Mouse (Mus musculus): ENCODE data around the gene Gmcl1. TPM values are rescaled to one million over a fixed set of nuclear protein-coding genes. Genes with fewer than 3 reads are reported as not detected.
A peak's percentile ranks its signal among the peaks of the same experiment; 100 is the strongest.

Gmcl1 gene
- total RNA-seq, 2 experiments from 2014 or later, result 3.4 to 3.8 TPM

GRCm38 (mm10) chr6:86747171-86747570 is 14.0 kb upstream of the Gmcl1 start:
- DNase-seq, result peak; percentile 13
- intact Hi-C loops (cut with DNase I; ENCODE audit: low total_unique reads), result loop anchor here (2.0 to 10.0 kb wide), 2 partner anchors 60 to 178 kb away; no protein-coding TSS in a partner anchor

GRCm38 (mm10) chr6:86740652-86741051 is 7.5 kb upstream of the Gmcl1 start:
- intact Hi-C loops (cut with DNase I; ENCODE audit: low total_unique reads), result loop anchor here (10.0 kb wide), 1 partner anchor 184 kb away; no protein-coding TSS in a partner anchor

GRCm38 (mm10) chr6:86736830-86737229 is 3.6 kb upstream of the Gmcl1 start:
- DNase-seq, result no peak
- intact Hi-C loops (cut with DNase I; ENCODE audit: low total_unique reads), result no loop called here

More at GRCm38 (mm10) chr6:86740652-86741051, 7.5 kb upstream of the Gmcl1 start:
- no peak for DNase-seq

- intact Hi-C loops (cut with DNase I; ENCODE audit: low total_unique reads), result no loop called here
Observed at GRCm38 (mm10) chr6:86736313-86736712, 3.1 kb upstream of the Gmcl1 start.

GRCm38 (mm10) chr6:86732276-86733173 is 658 bp downstream of the Gmcl1 start:
- intact Hi-C loops (cut with DNase I; ENCODE audit: low total_unique reads), result no loop called here
- peak; percentile 21 for DNase-seq

More at GRCm38 (mm10) chr6:86736313-86736712, 3.1 kb upstream of the Gmcl1 start:
- DNase-seq, result no peak

GRCm38 (mm10) chr6:86728711-86729110 is 4.5 kb downstream of the Gmcl1 start:
- intact Hi-C loops (cut with DNase I; ENCODE audit: low total_unique reads), result no loop called here
- DNase-seq, result no peak

- intact Hi-C loops (cut with DNase I; ENCODE audit: low total_unique reads), result no loop called here
- no peak for DNase-seq
Observed at GRCm38 (mm10) chr6:86721977-86722376, 11.2 kb downstream of the Gmcl1 start.

- intact Hi-C loops (cut with DNase I; ENCODE audit: low total_unique reads), result no loop called here
- no peak for DNase-seq
Observed at GRCm38 (mm10) chr6:86708072-86708774, 25.0 kb downstream of the Gmcl1 start.

GRCm38 (mm10) chr6:86702577-86702976 is 30.6 kb downstream of the Gmcl1 start:
- intact Hi-C loops (cut with DNase I; ENCODE audit: low total_unique reads), result no loop called here
- DNase-seq, result no peak

GRCm38 (mm10) chr6:86697903-86698302 is 35.3 kb downstream of the Gmcl1 start:
- DNase-seq, result no peak
- intact Hi-C loops (cut with DNase I; ENCODE audit: low total_unique reads), result no loop called here

- intact Hi-C loops (cut with DNase I; ENCODE audit: low total_unique reads), result no loop called here
- no peak for DNase-seq
Observed at GRCm38 (mm10) chr6:86696213-86696612, 37.0 kb downstream of the Gmcl1 start.

GRCm38 (mm10) chr6:86694465-86694864 is 38.7 kb downstream of the Gmcl1 start:
- no peak for DNase-seq

GRCm38 (mm10) chr6:86689671-86690070 is 43.5 kb downstream of the Gmcl1 start:
- intact Hi-C loops (cut with DNase I; ENCODE audit: low total_unique reads), result no loop called here
- DNase-seq, result no peak

More at GRCm38 (mm10) chr6:86694465-86694864, 38.7 kb downstream of the Gmcl1 start:
- intact Hi-C loops (cut with DNase I; ENCODE audit: low total_unique reads), result no loop called here

GRCm38 (mm10) chr6:86686971-86687370 is 46.2 kb downstream of the Gmcl1 start:
- DNase-seq, result no peak
- intact Hi-C loops (cut with DNase I; ENCODE audit: low total_unique reads), result no loop called here

GRCm38 (mm10) chr6:86684655-86685011 is 48.5 kb downstream of the Gmcl1 start:
- no peak for DNase-seq
- intact Hi-C loops (cut with DNase I; ENCODE audit: low total_unique reads), result no loop called here

GRCm38 (mm10) chr6:86683872-86684654 is 49.1 kb downstream of the Gmcl1 start, which contains the start of gene Snrnp27:
Snrnp27 (minus strand) TSS chr6:86684522.
- DNase-seq, result peak; percentile 89
- intact Hi-C loops (cut with DNase I; ENCODE audit: low total_unique reads), result no loop called here

- DNase-seq, result no peak
- intact Hi-C loops (cut with DNase I; ENCODE audit: low total_unique reads), result no loop called here
Observed at GRCm38 (mm10) chr6:86681289-86681688, 51.9 kb downstream of the Gmcl1 start.

- no peak for DNase-seq
- intact Hi-C loops (cut with DNase I; ENCODE audit: low total_unique reads), result loop anchor here (10.0 kb wide), 1 partner anchor 214 kb away; no protein-coding TSS in a partner anchor
Observed at GRCm38 (mm10) chr6:86678341-86678740, 54.8 kb downstream of the Gmcl1 start.

- DNase-seq, result no peak
- intact Hi-C loops (cut with DNase I; ENCODE audit: low total_unique reads), result loop anchor here (5.0 to 10.0 kb wide), 2 partner anchors 129 to 206 kb away; no protein-coding TSS in a partner anchor
Observed at GRCm38 (mm10) chr6:86670873-86671272, 62.3 kb downstream of the Gmcl1 start.
